Mouse (Mus musculus) lung, embryonic 16.5 days (tissue): ENCODE results near the gene Mier2. TPM values are rescaled to one million over a fixed set of nuclear protein-coding genes. Genes with fewer than 3 reads are reported as not detected.

ENCODE experiments used
- ATAC-seq: fragments of 200-750 bp; cut with Nextera tagmentation; 2 replicates; pipeline ENCODE4 v1.8.0; 2017; ENCODE audit warnings: low read depth, mild to moderate bottlenecking, moderate library complexity
- H3K27ac ChIP-seq: fragments of 300-500 bp; sonication (generic); 2 replicates; pipeline ENCODE4 v1.5.1; 2014; ENCODE audit warnings: mild to moderate bottlenecking, control low read depth, low read length
- H3K27me3 ChIP-seq: fragments of 300-500 bp; sonication (generic); 2 replicates; pipeline ENCODE4 v1.6.1; 2014; ENCODE audit warnings: low read depth, low read length, mixed read lengths; ENCODE audit not compliant: control insufficient read depth, insufficient read depth
- H3K36me3 ChIP-seq: fragments of 300-500 bp; sonication (generic); 2 replicates; pipeline ENCODE4 v1.6.1; 2014; ENCODE audit warnings: low read length; ENCODE audit not compliant: control insufficient read depth, insufficient read depth
- H3K4me1 ChIP-seq: fragments of 300-500 bp; sonication (generic); replicated peaks from 2 replicates; pipeline ENCODE4 v1.6.1; 2014; ENCODE audit warnings: low read length, mixed read lengths; ENCODE audit not compliant: control insufficient read depth, insufficient read depth
- H3K4me2 ChIP-seq: fragments of 300-500 bp; sonication (generic); 2 replicates; pipeline ENCODE4 v1.6.1; 2014; ENCODE audit warnings: low read depth, low read length, control low read depth
- H3K4me3 ChIP-seq: fragments of 300-500 bp; sonication (generic); 2 replicates; pipeline ENCODE4 v1.5.1; 2014; ENCODE audit warnings: mild to moderate bottlenecking, low read length, control low read depth
- H3K9ac ChIP-seq: fragments of 300-500 bp; sonication (generic); 2 replicates; pipeline ENCODE4 v1.6.1; 2014; ENCODE audit warnings: low read length, control low read depth
- H3K9me3 ChIP-seq: fragments of 300-500 bp; sonication (generic); 2 replicates; pipeline ENCODE4 v1.6.1; 2016; ENCODE audit warnings: low read length; ENCODE audit not compliant: control insufficient read depth
- WGBS: fragments of 180-500 bp; shearing (Covaris S2); extraction: QIAGEN DNeasy Blood & Tissue Kit; methylation state at CpG from one replicate; pipeline ENCODE4 v1.1.7; 2014; 5-methylcytosine and 5-hydroxymethylcytosine counted together
- microRNA-seq: library from miRNA; unstranded; fragments of <30 nt; microRNA quantifications from one replicate; pipeline ENCODE4, GENCODE M21; 2016
- polyA plus RNA-seq: library from polyadenylated mRNA; unstranded; fragments of >200 nt; fragmentation: Nextera tagmentation; extraction: Ambion mirVana; gene quantifications from 2 replicates; pipeline ENCODE4 v1.2.1, GENCODE M21; 2015

The Mier2 gene
- polyA plus RNA-seq, 1 experiment from 2014 or later, result 44.9 TPM

DNA sequence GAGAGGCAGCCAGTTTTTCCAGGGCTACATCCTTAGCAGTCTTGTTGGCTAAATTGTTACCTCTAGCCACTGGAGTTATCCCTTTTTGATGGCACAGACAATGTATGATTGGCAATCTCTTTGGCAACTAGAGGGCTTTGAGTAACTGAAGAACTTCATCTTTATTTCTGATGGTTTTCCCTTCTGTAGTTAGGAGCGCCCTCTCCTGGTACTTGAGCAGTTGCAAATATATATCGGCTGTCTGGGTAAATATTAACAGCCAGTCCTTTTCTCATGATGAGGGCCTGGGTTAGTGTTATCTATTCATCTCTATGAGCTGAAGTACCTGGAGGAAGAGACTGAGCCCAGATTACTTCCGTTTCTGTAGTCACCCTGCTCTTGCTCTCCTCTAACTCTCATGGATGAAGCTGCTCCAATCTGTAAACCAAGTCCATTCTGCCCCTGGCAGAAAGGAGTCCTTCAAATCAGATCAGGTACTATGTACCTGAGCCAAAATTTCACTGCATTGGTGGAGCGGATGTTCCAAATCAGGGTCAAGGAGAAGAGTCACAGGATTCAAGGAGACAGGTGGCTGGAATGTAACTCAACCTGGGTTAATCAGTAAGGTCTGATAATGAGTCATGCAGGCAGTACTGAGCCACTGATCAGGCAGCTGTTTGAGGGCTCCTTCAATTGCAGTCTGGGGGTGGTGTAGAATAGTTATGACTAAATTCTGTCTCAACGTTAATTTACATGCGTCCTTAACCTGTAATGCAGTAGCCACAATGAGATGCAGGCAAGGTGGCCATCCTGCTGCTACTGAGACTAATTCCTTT is 52.0 kb downstream of the Mier2 start:
- Histone ChIP-seq H3K27ac (no peak overlapping the region), H3K27me3 (no peaks in the 10 kb centered on the region)
- ATAC-seq, result no peak

GRCm38 (mm10) chr10:79496701-79497288 is 58.2 kb downstream of the Mier2 start:
- no peaks in the 10 kb centered on the region for H3K9me3 ChIP-seq
- no peaks in the 10 kb centered on the region for H3K27me3 ChIP-seq
- no peak overlapping the region for H3K9ac ChIP-seq
- 47% methylated on average over 2 of the region's 2 CpGs for WGBS
- no peak overlapping the region for H3K4me3 ChIP-seq
- H3K4me1 ChIP-seq, result no peaks in the 10 kb centered on the region
- no peaks in the 10 kb centered on the region for H3K36me3 ChIP-seq
- H3K27ac ChIP-seq, result no peak overlapping the region
- ATAC-seq, result no peak
- H3K4me2 ChIP-seq, result no peak overlapping the region

More for the DNA sequence above, 52.0 kb downstream of the Mier2 start:
- H3K9ac ChIP-seq, result no peak overlapping the region
- no peaks in the 10 kb centered on the region for H3K9me3 ChIP-seq
- no peaks in the 10 kb centered on the region for H3K36me3 ChIP-seq
- no peak overlapping the region for H3K4me3 ChIP-seq
- WGBS, result 60% methylated on average over 6 of the region's 6 CpGs
- no peak overlapping the region for H3K4me2 ChIP-seq
- H3K4me1 ChIP-seq, result no peaks in the 10 kb centered on the region

GRCm38 (mm10) chr10:79495886-79496285 is 59.1 kb downstream of the Mier2 start:
- Histone ChIP-seq H3K4me3 (no peak overlapping the region), H3K4me1 (no peaks in the 10 kb centered on the region), H3K27me3 (no peaks in the 10 kb centered on the region), H3K4me2 (no peak overlapping the region), H3K9ac (no peak overlapping the region), H3K36me3 (no peaks in the 10 kb centered on the region), H3K9me3 (no peaks in the 10 kb centered on the region), H3K27ac (no peak overlapping the region)
- ATAC-seq, result no peak
- 49% methylated on average over 3 of the region's 3 CpGs for WGBS

Small RNAs within 50 kb of the gene (microRNA-seq; reads per million reads assigned to microRNA genes)
- 1.2 reads per million for gene Mir6909

Other genes with a start within 250 kb of the Mier2 start
- gene Vmn2r82, start 198.7 kb downstream of the Mier2 start, polyA plus RNA-seq, result not detected in 2 replicates
- not detected in 2 replicates for gene Vmn2r83, start 86.5 kb downstream of the Mier2 start, polyA plus RNA-seq
- 32.9 and 34.4 TPM in 2 replicates for gene Plpp2, start 21.4 kb downstream of the Mier2 start, polyA plus RNA-seq
- gene Theg, start 32.1 kb upstream of the Mier2 start, polyA plus RNA-seq, result not detected in 2 replicates
- gene C2cd4c, start 58.8 kb upstream of the Mier2 start, polyA plus RNA-seq, result not detected in 2 replicates
- gene Shc2, start 82.7 kb upstream of the Mier2 start, polyA plus RNA-seq, result 2.0 and 4.2 TPM in 2 replicates
- gene Odf3l2, start 90.5 kb upstream of the Mier2 start, polyA plus RNA-seq, result not detected in 2 replicates
- 0.53 and 0.69 TPM in 2 replicates for gene Madcam1, start 109.4 kb upstream of the Mier2 start, polyA plus RNA-seq
- gene Tpgs1, start 114.2 kb upstream of the Mier2 start, polyA plus RNA-seq, result 57.5 and 58.3 TPM in 2 replicates
- 64.0 and 68.9 TPM in 2 replicates for gene Cdc34, start 127.0 kb upstream of the Mier2 start, polyA plus RNA-seq
- gene Gzmm, start 133.8 kb upstream of the Mier2 start, polyA plus RNA-seq, result 0.62 and 0.98 TPM in 2 replicates
- gene Bsg, start 149.3 kb upstream of the Mier2 start, polyA plus RNA-seq, result 1,174 and 1,330 TPM in 2 replicates
- not detected in 2 replicates for gene Hcn2, start 161.4 kb upstream of the Mier2 start, polyA plus RNA-seq
- 46.2 and 47.8 TPM in 2 replicates for gene Polrmt, start 191.4 kb upstream of the Mier2 start, polyA plus RNA-seq
- 0.11 and 0.29 TPM in 2 replicates for gene Fgf22, start 199.9 kb upstream of the Mier2 start, polyA plus RNA-seq
- 47.9 and 61.4 TPM in 2 replicates for gene Rnf126, start 211.8 kb upstream of the Mier2 start, polyA plus RNA-seq
- gene Fstl3, start 222.1 kb upstream of the Mier2 start, polyA plus RNA-seq, result 21.7 and 22.7 TPM in 2 replicates
- gene Prss57, start 235.8 kb upstream of the Mier2 start, polyA plus RNA-seq, result 0.57 and 2.1 TPM in 2 replicates
- 52.7 and 54.1 TPM in 2 replicates for gene Palm, start 238.4 kb upstream of the Mier2 start, polyA plus RNA-seq